Mouse (Mus musculus) cerebellum, adult 2 months (tissue): ENCODE results near the gene Yipf7. TPM values are rescaled to one million over a fixed set of nuclear protein-coding genes. Genes with fewer than 3 reads are reported as not detected.

Experiments
- DNase-seq, 2 experiments: peaks; one replicate each; pipeline ENCODE4 v3.0.0; 2021
- H3K27ac ChIP-seq: fragments of 200-500 bp; 2 replicates; pipeline ENCODE4 v1.5.1; 2012; ENCODE audit warnings: low read length, control low read depth, inconsistent platforms; ENCODE audit not compliant: insufficient read depth
- H3K27me3 ChIP-seq: fragments of 200-500 bp; 2 replicates; pipeline ENCODE4 v1.6.1; 2012; ENCODE audit warnings: inconsistent platforms, mild to moderate bottlenecking, low read length, moderate library complexity; ENCODE audit not compliant: control insufficient read depth, insufficient read depth
- H3K4me1 ChIP-seq: fragments of 200-500 bp; 2 replicates; pipeline ENCODE4 v1.6.1; 2011; ENCODE audit warnings: low read length; ENCODE audit not compliant: control insufficient read depth, insufficient read depth
- H3K4me3 ChIP-seq: fragments of 200-500 bp; replicated peaks from 2 replicates; pipeline ENCODE3; 2011; ENCODE audit warnings: mild to moderate bottlenecking, low read depth, low read length, control low read depth; ENCODE audit not compliant: insufficient read depth
- CTCF ChIP-seq: fragments of 200-500 bp; IDR thresholded peaks from 2 replicates; pipeline ENCODE4 v1.5.1; 2011; ENCODE audit warnings: low read depth, mild to moderate bottlenecking, control low read depth, low read length, moderate library complexity, borderline replicate concordance; ENCODE audit not compliant: insufficient read depth
- POLR2A ChIP-seq: fragments of 200-500 bp; IDR thresholded peaks from 2 replicates; pipeline ENCODE4 v1.6.1; 2011; ENCODE audit warnings: low read length, control low read depth, borderline replicate concordance; ENCODE audit not compliant: insufficient read depth
- WGBS: fragments of 180-500 bp; shearing (Covaris S2); methylation state at CpG from one replicate; pipeline ENCODE4 v1.1.7; 2018; 5-methylcytosine and 5-hydroxymethylcytosine counted together
- polyA plus RNA-seq: library from polyadenylated mRNA; depleted of rRNA; stranded (reverse); fragments of >200 nt; gene quantifications from 2 replicates; pipeline ENCODE4 v1.2.3, GENCODE M21; 2012; rRNA removed

Gene Yipf7
- polyA plus RNA-seq, 1 experiment, result 0.31 TPM

DNA sequence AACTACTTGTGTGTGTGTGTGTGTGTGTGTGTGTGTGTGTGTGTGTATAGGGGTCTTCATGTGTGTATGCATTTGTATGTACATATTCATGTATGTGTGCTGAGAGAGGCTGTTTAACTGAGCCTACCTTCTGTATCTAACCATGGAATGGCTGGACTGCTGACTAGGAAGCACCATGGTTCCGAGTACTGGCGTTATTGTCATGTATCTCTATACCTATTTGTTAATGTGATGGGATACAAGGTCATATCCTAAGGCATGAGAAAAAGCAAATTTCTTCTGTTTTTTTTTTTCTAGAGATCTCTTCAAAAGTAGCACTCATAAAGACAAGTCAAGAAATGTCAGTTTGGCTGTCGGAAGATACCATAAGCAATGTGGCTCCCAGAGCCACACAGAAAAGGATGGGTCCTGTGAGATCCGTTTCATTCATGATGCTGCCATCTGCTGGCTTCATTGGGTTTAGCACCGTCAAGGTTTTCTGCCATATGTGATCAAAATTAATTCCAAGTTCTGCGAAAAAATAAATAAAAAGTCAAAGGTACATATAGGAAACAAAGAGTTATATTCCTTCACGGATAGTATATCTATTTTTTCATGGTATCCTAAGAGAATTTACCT lies 21.7 kb downstream of the Yipf7 start:
- 31% methylated on average over 7 of the region's 7 CpGs for WGBS
- Histone ChIP-seq H3K27me3 (no peaks in the 10 kb centered on the region), H3K4me1 (no peaks in the 10 kb centered on the region), H3K4me3 (no peak overlapping the region), H3K27ac (no peak overlapping the region)
- TF ChIP-seq POLR2A (no peak), CTCF (peak; percentile 71)
- peak; percentile 59 to 69 for DNase-seq

- H3K27me3 ChIP-seq, result no peaks in the 10 kb centered on the region
- no peak for TF ChIP-seq POLR2A
- no peak for TF ChIP-seq CTCF
- no peak for DNase-seq
- H3K4me3 ChIP-seq, result no peak overlapping the region
- no peaks in the 10 kb centered on the region for H3K4me1 ChIP-seq
- no peak overlapping the region for H3K27ac ChIP-seq
- WGBS, result 92% methylated on average over 4 of the region's 4 CpGs
Observed at GRCm38 (mm10) chr5:69512203-69512602, 30.2 kb downstream of the Yipf7 start.

GRCm38 (mm10) chr5:69511631-69512030 lies 30.8 kb downstream of the Yipf7 start:
- DNase-seq, result peak in 1 of 2 experiments; percentile 10
- WGBS, result 60% methylated on average over 3 of the region's 3 CpGs

DNA sequence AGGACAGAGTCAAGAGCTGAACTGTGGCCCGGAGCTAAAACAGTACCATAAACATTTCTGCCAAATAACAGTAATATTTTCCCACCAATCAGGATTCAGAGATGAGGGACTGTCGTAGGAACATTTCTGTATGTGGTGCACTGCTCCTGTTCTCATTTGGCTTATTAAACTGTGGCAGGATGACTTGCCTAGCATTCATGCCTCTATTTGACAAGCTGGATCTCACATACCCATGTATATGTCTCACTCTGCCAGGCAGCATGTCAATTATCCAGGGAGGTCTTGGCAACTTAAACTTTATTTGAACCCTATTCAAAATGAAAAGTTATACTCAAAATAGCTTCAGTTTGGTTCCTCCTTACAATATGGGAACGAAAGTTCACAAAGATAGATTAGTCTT lies 35.4 kb downstream of the Yipf7 start:
- WGBS, result 87% methylated on average over 3 of the region's 3 CpGs
- TF ChIP-seq CTCF (no peak), POLR2A (no peak)
- DNase-seq, result no peak

More at GRCm38 (mm10) chr5:69511631-69512030, 30.8 kb downstream of the Yipf7 start:
- Histone ChIP-seq H3K27me3 (no peaks in the 10 kb centered on the region), H3K4me1 (no peaks in the 10 kb centered on the region), H3K4me3 (no peak overlapping the region), H3K27ac (no peak overlapping the region)
- no peak for TF ChIP-seq POLR2A

GRCm38 (mm10) chr5:69489046-69489445 lies 53.4 kb downstream of the Yipf7 start:
- Histone ChIP-seq H3K27ac (no peak overlapping the region), H3K27me3 (no peaks in the 10 kb centered on the region), H3K4me3 (no peak overlapping the region), H3K4me1 (no peaks in the 10 kb centered on the region)
- no peak for DNase-seq
- TF ChIP-seq CTCF, result no peak
- TF ChIP-seq POLR2A, result no peak

More for the DNA sequence above, 35.4 kb downstream of the Yipf7 start:
- H3K4me3 ChIP-seq, result no peak overlapping the region
- H3K4me1 ChIP-seq, result no peaks in the 10 kb centered on the region
- no peaks in the 10 kb centered on the region for H3K27me3 ChIP-seq
- no peak overlapping the region for H3K27ac ChIP-seq

DNA sequence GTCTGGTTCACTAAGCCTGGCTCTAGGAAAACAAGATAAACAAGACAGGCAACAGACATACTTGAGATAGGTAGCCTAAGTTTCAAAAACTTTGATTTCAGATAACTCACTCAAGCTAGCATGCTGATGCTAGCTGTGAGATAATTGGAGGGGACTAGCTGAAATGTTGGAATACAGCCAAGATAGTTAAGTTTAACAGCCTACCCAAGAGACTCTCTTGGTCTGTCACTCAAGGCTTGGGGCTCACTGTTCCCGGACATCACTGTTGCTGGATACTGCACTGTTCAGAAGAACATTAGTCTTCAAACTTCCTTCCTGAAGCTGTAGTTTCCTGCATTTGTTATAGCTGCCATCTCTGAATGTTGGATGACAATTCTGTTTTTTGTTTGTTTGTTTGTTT lies 74.9 kb downstream of the Yipf7 start:
- H3K27ac ChIP-seq, result no peak overlapping the region
- no peak for TF ChIP-seq CTCF
- H3K4me1 ChIP-seq, result no peaks in the 10 kb centered on the region
- H3K27me3 ChIP-seq, result no peaks in the 10 kb centered on the region
- DNase-seq, result no peak
- 25% methylated on average over 1 of the region's 1 CpGs for WGBS
- H3K4me3 ChIP-seq, result no peak overlapping the region

Other genes with a start within 250 kb of the Yipf7 start
- 25.7 and 31.3 TPM in 2 replicates for gene Kctd8, start 201.0 kb downstream of the Yipf7 start, polyA plus RNA-seq
- 29.3 and 30.7 TPM in 2 replicates for gene Guf1, start 14.3 kb upstream of the Yipf7 start, polyA plus RNA-seq
- 28.4 and 32.7 TPM in 2 replicates for gene Gnpda2, start 49.7 kb upstream of the Yipf7 start, polyA plus RNA-seq